Mouse (Mus musculus): ENCODE measurements around the gene Ccdc63. TPM values are rescaled to one million over a fixed set of nuclear protein-coding genes. Genes with fewer than 3 reads are reported as not detected.
A peak's percentile ranks its signal among the peaks of the same experiment; 100 is the strongest.
"Not testable (repeated sequence)": the region's sequence is repeated elsewhere in the genome, so short reads cannot be mapped to it uniquely, and the experiment has no call there.

The Ccdc63 gene
- polyA plus RNA-seq, 1 experiment from 2014 or later, result not detected

DNA sequence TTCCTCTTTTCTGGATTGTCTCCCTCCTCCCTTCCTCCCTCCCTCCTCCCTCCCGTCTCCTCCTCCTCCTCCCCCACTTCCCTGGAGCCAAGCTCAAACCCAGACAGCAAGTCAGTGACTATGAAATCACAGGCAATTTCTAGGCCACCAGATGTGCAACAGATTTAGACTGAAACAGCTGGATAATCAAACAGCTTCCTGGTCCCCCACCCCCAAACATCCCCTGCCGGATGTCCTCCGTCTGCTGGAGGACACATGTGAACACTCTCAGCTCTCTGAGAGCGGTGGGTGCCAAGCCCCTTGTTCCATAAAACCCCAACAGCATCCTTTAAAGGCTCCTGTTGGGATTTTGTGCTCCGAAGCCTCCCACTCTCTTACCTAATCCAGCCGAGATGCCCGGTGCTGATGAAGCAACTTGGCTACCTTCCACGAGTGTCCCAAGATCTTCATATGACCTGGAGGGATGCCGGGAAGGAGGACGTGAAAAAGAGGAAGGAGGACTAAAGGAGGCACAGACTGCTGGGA is 5.5 kb upstream of the Ccdc63 start:
- 62% methylated on average over 10 of the region's 10 CpGs for WGBS
- Histone ChIP-seq H3K4me2 (no peak overlapping the region), H3K9me3 (no peaks in the 10 kb centered on the region), H3K36me3 (no peaks in the 10 kb centered on the region), H3K4me1 (replicated peaks) (no peaks in the 10 kb centered on the region), H3K9ac (no peak overlapping the region), H3K27me3 (no peaks in the 10 kb centered on the region), H3K4me3 (no peak overlapping the region), H3K27ac (replicated peaks) (peak overlapping the region; percentile 49)
- no peak for ATAC-seq (ENCODE audit: low FRiP score, low read depth)

DNA sequence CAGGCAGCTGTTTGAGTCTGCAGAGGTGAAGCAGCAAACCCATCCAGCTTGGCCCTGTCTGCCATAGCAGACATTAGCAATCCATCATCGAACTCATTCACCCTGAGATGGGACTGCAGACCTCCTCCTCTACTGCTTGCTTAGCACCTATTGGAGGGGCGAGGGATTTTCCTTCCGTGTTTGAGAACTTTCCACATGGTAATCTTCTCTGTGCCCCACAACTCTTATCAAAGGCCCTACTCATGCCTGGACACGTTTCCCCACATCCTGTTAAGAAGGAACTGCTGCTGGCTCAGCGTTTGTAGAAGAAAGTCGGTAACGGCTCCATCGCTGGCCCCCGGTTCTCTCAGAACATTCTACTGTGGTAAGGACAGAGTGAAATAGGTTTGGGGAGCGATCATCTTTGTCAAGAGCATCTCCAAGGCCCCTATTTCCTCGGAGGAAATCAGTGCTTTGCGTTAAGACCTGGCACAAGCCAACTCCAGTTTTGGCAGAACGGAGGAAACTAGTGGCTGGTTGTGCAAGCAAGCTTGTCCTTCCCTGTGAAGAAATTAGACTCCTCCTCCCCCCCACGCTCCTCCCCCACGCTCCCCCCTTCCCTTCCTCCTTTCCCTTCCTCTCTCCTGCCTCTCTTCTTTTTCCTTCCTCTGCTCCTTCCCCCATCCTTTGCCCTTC is 4.9 kb upstream of the Ccdc63 start:
- no peak overlapping the region for H3K9ac ChIP-seq
- H3K4me1 ChIP-seq (replicated peaks), result no peaks in the 10 kb centered on the region
- no peaks in the 10 kb centered on the region for H3K9me3 ChIP-seq
- H3K27me3 ChIP-seq, result no peaks in the 10 kb centered on the region
- 68% methylated on average over 15 of the region's 15 CpGs for WGBS
- no peak for ATAC-seq (ENCODE audit: low FRiP score, low read depth)
- no peaks in the 10 kb centered on the region for H3K36me3 ChIP-seq
- no peak overlapping the region for H3K4me3 ChIP-seq
- no peak overlapping the region for H3K4me2 ChIP-seq
- H3K27ac ChIP-seq (replicated peaks), result peak overlapping the region; percentile 37; the same call in 1 of the 2 replicates

DNA sequence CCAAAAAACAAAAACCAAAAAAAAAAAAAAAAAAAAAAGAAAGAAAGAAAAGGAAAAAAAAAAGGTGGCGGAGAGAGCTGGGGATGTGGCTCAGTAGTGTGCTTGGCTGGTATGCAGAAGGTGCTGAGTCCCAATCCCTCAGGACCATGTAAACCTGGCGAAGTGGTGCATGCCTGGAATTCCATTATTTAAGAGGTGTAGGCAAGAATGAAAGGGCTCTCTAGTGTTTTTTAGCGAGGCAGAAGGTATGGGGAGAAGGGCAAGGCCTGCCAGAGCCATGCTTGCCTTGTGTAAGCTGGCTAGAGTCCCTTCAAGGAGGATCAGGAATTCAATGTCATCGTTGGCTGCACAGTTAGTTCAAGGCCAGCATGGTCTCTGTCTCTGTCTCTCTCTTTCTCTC is 4.2 kb upstream of the Ccdc63 start:
- no peak overlapping the region for H3K27ac ChIP-seq (replicated peaks)
- no peaks in the 10 kb centered on the region for H3K9me3 ChIP-seq
- no peaks in the 10 kb centered on the region for H3K36me3 ChIP-seq
- ATAC-seq (ENCODE audit: low FRiP score, low read depth), result no peak
- WGBS, result 86% methylated on average over 4 of the region's 4 CpGs
- no peak overlapping the region for H3K9ac ChIP-seq
- no peak overlapping the region for H3K4me2 ChIP-seq
- no peak overlapping the region for H3K4me3 ChIP-seq
- no peaks in the 10 kb centered on the region for H3K27me3 ChIP-seq
- no peaks in the 10 kb centered on the region for H3K4me1 ChIP-seq (replicated peaks)

DNA sequence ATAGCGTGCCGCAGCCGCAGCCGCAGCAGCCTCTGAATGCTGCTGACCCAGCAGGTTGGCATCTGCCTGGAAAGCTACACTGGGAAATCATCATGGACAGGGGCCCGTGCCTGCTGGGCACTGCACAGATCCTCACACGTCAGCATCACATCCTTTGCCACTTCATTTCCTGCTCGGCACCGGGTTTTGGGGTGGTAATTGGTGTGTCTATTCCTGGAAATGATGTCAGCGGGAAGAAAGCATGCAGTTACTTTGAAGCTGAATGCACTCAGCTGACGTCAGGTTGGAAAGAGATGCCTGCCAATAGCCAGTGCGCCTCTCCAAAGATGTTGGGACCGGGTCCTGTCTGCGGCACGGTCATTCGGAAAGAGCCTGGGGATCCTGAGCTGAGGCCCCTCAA is 2.9 kb upstream of the Ccdc63 start:
- H3K9ac ChIP-seq, result no peak overlapping the region
- no peak overlapping the region for H3K4me2 ChIP-seq
- H3K27me3 ChIP-seq, result no peaks in the 10 kb centered on the region
- no peaks in the 10 kb centered on the region for H3K4me1 ChIP-seq (replicated peaks)
- H3K36me3 ChIP-seq, result no peaks in the 10 kb centered on the region
- 81% methylated on average over 15 of the region's 15 CpGs for WGBS
- no peak overlapping the region for H3K4me3 ChIP-seq
- no peaks in the 10 kb centered on the region for H3K9me3 ChIP-seq
- H3K27ac ChIP-seq (replicated peaks), result no peak overlapping the region
- no peak for ATAC-seq (ENCODE audit: low FRiP score, low read depth)

DNA sequence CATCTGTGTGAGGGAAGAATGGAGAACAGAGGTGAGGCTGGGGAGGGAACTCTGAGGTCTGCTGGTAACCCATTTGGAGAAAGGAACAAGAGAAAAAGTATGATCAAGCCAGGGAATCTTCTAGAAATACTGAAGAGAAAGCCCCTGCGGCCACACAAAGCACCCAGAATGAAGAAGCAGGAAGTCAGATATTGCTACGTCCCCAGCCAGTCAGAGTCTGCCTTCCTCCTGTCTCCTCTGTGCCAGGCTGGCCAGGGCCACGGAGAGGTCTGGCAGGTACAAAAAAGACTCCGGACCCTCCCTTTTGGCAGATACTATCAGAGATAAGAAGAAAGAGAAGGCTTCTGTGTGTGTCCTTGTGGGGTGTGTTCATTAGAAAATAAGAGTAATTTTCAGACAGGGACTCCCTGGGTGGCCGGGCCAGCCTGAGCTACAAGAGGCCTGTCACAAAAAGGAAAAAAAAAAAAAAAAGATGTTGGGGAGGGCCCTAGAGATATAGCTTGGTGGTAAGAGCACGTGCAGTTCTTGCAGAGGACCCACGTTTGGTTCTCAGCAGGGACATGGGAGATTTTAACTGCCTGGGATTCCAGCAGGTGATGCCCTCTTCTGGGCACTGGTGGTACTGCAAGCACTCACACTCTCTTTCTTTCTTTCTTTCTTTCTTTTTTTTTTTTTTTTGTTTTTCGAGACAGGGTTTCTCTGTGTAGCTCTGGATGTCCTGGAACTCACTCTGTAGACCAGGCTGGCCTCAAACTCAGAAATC is 1.8 kb upstream of the Ccdc63 start:
- WGBS, result 52% methylated on average over 8 of the region's 8 CpGs
- Histone ChIP-seq H3K27ac (replicated peaks) (no peak overlapping the region), H3K4me1 (replicated peaks) (no peaks in the 10 kb centered on the region)

DNA sequence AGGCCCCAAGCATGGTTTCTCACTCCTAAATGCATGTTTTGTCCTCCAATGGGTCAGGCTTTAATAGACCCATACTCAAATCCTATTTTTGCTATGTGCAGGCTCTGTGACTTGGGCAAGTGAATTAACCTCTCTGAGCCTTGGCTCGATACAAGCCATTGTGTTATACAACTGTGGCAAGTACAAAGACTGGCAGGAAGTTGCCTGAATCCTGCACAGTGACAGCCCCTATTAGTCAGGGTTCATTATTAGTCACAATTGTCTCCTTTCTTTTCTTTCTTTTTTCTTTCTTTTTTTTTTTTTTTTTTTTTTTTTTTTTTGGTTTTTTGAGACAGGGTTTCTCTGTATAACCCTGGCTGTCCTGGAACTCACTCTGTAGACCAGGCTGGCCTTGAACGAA is 852 bp downstream of the Ccdc63 start:
- not testable (repeated sequence) for H3K4me2 ChIP-seq; H3K4me1 ChIP-seq (replicated peaks); ATAC-seq (ENCODE audit: low FRiP score, low read depth); H3K36me3 ChIP-seq; H3K4me3 ChIP-seq; H3K27ac ChIP-seq (replicated peaks); H3K27me3 ChIP-seq; H3K9me3 ChIP-seq; H3K9ac ChIP-seq
- 58% methylated on average over 2 of the region's 2 CpGs for WGBS

More for the DNA sequence above, 1.8 kb upstream of the Ccdc63 start:
- ATAC-seq (ENCODE audit: low FRiP score, low read depth), result no peak
- H3K9me3 ChIP-seq, result no peaks in the 10 kb centered on the region
- H3K36me3 ChIP-seq, result no peaks in the 10 kb centered on the region
- H3K27me3 ChIP-seq, result no peaks in the 10 kb centered on the region
- H3K9ac ChIP-seq, result no peak overlapping the region
- H3K4me2 ChIP-seq, result no peak overlapping the region
- no peak overlapping the region for H3K4me3 ChIP-seq

DNA sequence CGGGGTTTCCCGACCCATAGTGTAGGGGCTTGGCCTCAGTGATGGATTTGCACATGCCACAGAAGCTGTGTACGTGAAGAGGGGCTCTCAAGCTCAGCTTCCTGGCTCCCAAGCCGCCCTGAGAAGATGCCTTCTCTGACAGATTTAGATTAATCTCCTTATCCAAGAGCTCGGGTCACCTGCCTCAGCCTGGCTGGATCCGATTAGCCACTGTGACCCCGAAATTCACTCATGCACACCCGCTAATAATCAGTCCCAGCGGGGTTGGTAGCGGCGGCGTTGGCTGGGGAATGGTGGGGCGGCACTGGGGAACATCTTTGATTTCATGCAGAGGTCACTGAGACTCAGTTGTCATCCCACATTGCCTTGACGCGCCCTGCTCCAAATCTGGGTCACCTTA is 1.8 kb downstream of the Ccdc63 start:
- Histone ChIP-seq H3K27me3 (no peaks in the 10 kb centered on the region), H3K4me1 (replicated peaks) (no peaks in the 10 kb centered on the region), H3K27ac (replicated peaks) (no peak overlapping the region), H3K4me3 (no peak overlapping the region), H3K4me2 (no peak overlapping the region), H3K9me3 (no peaks in the 10 kb centered on the region), H3K36me3 (no peaks in the 10 kb centered on the region), H3K9ac (no peak overlapping the region)
- no peak for ATAC-seq (ENCODE audit: low FRiP score, low read depth)
- 82% methylated on average over 15 of the region's 15 CpGs for WGBS

DNA sequence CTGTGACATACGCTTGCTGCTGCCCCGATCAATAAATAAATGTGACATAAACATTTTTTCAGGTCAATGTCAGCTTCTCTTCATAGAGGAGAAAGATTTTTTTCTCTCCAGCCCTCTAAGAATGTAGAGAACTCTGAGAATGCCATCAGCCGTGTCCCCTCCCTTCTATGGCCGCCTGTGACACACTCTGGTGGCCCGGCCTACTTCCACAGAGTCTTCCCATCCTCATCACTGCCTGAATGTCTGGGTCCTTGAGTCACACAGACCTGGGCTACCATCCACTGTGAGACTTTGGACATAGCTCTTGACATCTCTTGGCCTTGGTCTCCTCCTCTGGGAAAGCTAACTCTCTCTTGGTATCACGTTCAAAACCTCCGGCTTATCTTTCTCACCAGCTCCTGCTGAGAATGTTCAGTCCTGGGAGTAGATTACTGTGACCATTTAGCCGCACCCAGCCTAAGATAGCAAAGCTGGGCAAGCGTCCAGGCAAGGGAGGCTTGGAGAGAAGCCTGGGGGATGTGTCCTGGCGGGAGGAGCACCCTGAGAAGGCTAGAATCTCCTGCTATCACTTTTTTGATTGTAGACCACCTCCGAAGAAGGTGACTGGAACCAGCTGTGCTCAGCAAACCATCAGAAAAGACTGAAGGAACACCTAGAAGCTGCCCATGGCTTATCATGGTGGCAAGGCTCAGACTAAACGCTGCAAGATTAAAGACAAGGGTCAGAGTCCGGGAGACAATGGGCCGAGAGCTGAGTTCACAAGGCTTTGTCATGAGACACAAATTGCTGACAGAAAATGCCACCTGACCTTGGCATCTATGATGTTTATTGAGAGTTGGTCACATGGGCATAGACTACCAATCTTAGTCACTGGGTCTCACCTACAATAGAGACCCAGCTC is 3.9 kb downstream of the Ccdc63 start:
- no peak for ATAC-seq (ENCODE audit: low FRiP score, low read depth)
- Histone ChIP-seq H3K4me1 (replicated peaks) (peaks cover 6% of the 10 kb centered on the region), H3K4me2 (no peak overlapping the region), H3K9me3 (no peaks in the 10 kb centered on the region), H3K4me3 (no peak overlapping the region), H3K36me3 (no peaks in the 10 kb centered on the region), H3K9ac (no peak overlapping the region), H3K27ac (replicated peaks) (no peak overlapping the region), H3K27me3 (no peaks in the 10 kb centered on the region)
- WGBS, result 86% methylated on average over 14 of the region's 14 CpGs

DNA sequence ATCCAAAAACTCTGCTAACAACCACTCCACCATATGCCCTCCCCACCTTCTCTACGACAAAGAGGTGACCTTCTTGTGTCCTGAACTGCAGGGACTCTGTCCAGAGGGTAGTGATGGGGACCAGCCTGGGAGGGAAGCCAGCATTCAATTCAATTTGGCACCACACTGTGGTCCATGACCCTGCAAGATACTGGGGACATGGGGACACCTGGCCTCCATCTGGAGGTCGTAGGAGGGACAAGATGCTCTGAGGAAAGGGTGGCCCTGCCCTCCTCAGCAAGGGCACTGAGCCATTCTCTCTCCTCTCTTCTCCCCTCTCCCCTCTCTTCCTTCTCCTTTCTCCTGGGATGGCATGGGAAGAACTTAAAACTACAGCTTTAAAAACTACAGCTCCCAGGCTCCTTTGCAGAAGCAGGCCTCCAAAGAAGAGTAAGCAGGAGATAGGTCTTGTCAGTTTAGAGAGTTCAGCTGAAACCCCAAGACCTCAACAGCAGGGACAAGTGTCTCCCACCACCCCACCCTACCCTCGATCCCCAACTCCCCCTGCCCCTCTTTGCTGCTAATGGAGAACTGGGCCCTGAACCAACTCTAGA is 5.2 kb downstream of the Ccdc63 start:
- H3K4me1 ChIP-seq (replicated peaks), result peaks cover 11% of the 10 kb centered on the region
- no peaks in the 10 kb centered on the region for H3K9me3 ChIP-seq
- H3K27ac ChIP-seq (replicated peaks), result no peak overlapping the region
- no peak overlapping the region for H3K4me3 ChIP-seq
- H3K36me3 ChIP-seq, result no peaks in the 10 kb centered on the region
- peaks cover 9% of the 10 kb centered on the region for H3K27me3 ChIP-seq
- no peak overlapping the region for H3K9ac ChIP-seq
- whole genome bisulfite sequencing, result 61% methylated on average over 3 of the region's 3 CpGs
- no peak overlapping the region for H3K4me2 ChIP-seq
- no peak for ATAC-seq (ENCODE audit: low FRiP score, low read depth)

DNA sequence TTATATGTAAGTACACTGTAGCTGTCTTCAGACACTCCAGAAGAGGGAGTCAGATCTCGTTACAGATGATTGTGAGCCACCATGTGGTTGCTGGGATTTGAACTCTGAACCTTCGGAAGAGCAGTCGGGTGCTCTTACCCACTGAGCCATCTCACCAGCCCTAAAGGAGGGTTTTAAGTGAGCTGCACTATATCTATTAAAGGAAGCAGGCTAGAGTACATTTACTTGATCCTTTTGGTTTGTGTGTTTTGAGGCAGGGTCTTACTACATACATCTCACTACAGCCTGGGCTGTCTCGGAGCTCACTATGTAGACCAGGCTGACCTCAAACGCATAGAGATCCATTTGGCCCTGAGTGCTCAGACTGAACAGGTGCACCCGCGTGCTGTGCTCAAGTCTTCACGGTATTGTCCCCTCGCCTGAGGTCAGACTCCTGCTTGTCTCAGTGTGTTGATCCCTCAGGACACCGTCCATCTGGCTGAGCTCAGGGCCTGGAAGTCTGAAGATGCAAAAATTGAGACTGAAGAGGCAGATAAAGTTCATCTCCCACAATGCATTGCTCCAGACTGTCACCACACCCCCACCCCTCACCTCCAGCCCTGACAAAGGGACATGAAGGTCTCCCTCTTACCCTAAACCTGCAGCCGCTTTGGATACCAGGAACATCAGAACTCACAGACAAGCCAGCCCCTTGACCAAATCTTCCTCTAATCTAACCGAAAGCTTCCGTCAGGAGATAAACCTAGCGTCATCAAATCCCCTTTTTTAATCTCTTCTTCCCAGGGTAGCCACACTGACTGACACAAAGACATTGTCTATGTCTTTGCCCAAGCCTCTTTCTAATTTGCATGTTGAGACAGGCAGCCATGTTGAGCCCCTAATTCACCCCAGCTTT is 6.0 kb downstream of the Ccdc63 start:
- no peak overlapping the region for H3K27ac ChIP-seq (replicated peaks)
- H3K4me1 ChIP-seq (replicated peaks), result peaks cover 11% of the 10 kb centered on the region
- H3K9me3 ChIP-seq, result no peaks in the 10 kb centered on the region
- WGBS, result 90% methylated on average over 14 of the region's 14 CpGs
- H3K27me3 ChIP-seq, result peaks cover 9% of the 10 kb centered on the region
- no peak for ATAC-seq (ENCODE audit: low FRiP score, low read depth)
- H3K9ac ChIP-seq, result no peak overlapping the region
- no peaks in the 10 kb centered on the region for H3K36me3 ChIP-seq
- H3K4me2 ChIP-seq, result no peak overlapping the region
- H3K4me3 ChIP-seq, result no peak overlapping the region

DNA sequence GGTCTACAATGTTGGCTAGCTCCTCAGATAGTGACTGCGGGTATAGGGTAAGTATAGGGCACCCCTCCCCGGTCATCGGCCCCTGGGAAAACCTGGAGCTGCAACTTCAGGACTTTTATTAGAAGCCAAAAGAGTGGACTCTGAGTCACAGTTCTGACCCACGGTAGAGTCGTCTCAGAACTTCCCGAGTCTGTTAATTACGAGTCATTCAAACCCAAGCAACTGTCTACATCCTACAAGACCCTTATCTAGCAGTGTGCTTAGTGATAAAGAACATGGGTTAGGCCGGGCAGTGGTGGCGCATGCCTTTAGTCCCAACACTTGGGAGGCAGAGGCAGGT is 7.6 kb downstream of the Ccdc63 start:
- Histone ChIP-seq H3K27ac (replicated peaks) (no peak overlapping the region), H3K9me3 (no peaks in the 10 kb centered on the region), H3K36me3 (no peaks in the 10 kb centered on the region), H3K9ac (no peak overlapping the region), H3K4me1 (replicated peaks) (peaks cover 14% of the 10 kb centered on the region), H3K4me2 (no peak overlapping the region), H3K4me3 (no peak overlapping the region), H3K27me3 (peaks cover 9% of the 10 kb centered on the region)
- ATAC-seq (ENCODE audit: low FRiP score, low read depth), result no peak
- WGBS, result 92% methylated on average over 9 of the region's 9 CpGs
